Mouse (Mus musculus) frontal cortex, postnatal 10 days (tissue): ENCODE measurements around the gene Hist1h2ad.
A peak's percentile ranks its signal among the peaks of the same experiment; 100 is the strongest.
"Not testable (repeated sequence)": the region's sequence is repeated elsewhere in the genome, so short reads cannot be mapped to it uniquely, and the experiment has no call there.

Source experiments
- DNase-seq, 2 experiments: peaks; one replicate each; pipeline ENCODE4 v3.0.0; 2022; ENCODE audit warnings: low spot score in 2 of 2, mixed read lengths in 1 of 2

Gene Hist1h2ad

GRCm38 (mm10) chr13:23562699-23563462 is 11.3 kb upstream of the Hist1h2ad start:
- peak in 1 of 2 experiments; percentile 31 for DNase-seq

- no peak for DNase-seq
Measured at GRCm38 (mm10) chr13:23564482-23564881, 9.7 kb upstream of the Hist1h2ad start.

- not testable (repeated sequence) for DNase-seq
Measured at GRCm38 (mm10) chr13:23570261-23571021, 3.7 kb upstream of the Hist1h2ad start.

GRCm38 (mm10) chr13:23571022-23571503 is 3.1 kb upstream of the Hist1h2ad start, which contains the start of the genes Hist1h2ae and Hist1h2bg:
TSS of gene Hist1h2ae (minus strand) at chr13:23571220.
TSS of gene Hist1h2bg (plus strand) at chr13:23571396.
- peak; percentile 65 to 66 for DNase-seq

GRCm38 (mm10) chr13:23571504-23572217 is 2.5 kb upstream of the Hist1h2ad start:
- not testable (repeated sequence) for DNase-seq

- no peak for DNase-seq
Measured at GRCm38 (mm10) chr13:23572218-23573033, 1.8 kb upstream of the Hist1h2ad start.

GRCm38 (mm10) chr13:23573034-23573897 is 915 bp upstream of the Hist1h2ad start:
- not testable (repeated sequence) for DNase-seq

GRCm38 (mm10) chr13:23574546-23575170 is 477 bp downstream of the Hist1h2ad start:
- not testable (repeated sequence) for DNase-seq

GRCm38 (mm10) chr13:23575271-23575851 is 1.2 kb downstream of the Hist1h2ad start, which contains the start of gene Hist1h3d:
TSS of gene Hist1h3d (plus strand) at chr13:23575763.
- peak in 1 of 2 experiments; percentile 44 for DNase-seq

GRCm38 (mm10) chr13:23575864-23576313 is 1.7 kb downstream of the Hist1h2ad start:
- DNase-seq, result not testable (repeated sequence)

- no peak for DNase-seq
Measured at GRCm38 (mm10) chr13:23576351-23576881, 2.2 kb downstream of the Hist1h2ad start.

- no peak for DNase-seq
Measured at GRCm38 (mm10) chr13:23576906-23577639, 2.9 kb downstream of the Hist1h2ad start.

- no peak for DNase-seq
Measured at GRCm38 (mm10) chr13:23577835-23578234, 3.7 kb downstream of the Hist1h2ad start.

GRCm38 (mm10) chr13:23581408-23582218 is 7.4 kb downstream of the Hist1h2ad start, which contains the start of gene Hist1h4d:
TSS of gene Hist1h4d (plus strand) at chr13:23581598.
- peak; percentile 95 to 97 for DNase-seq

- no peak for DNase-seq
Measured at GRCm38 (mm10) chr13:23582219-23583056, 8.3 kb downstream of the Hist1h2ad start.
